Mouse (Mus musculus): ENCODE data around the gene Pou3f1.

- TF ChIP-seq EP300 (IDR thresholded peaks at IDR 0.05), result no peak
- TF ChIP-seq CTCF (IDR thresholded peaks at IDR 0.05), result no peak
Observed at GRCm38 (mm10) chr4:124643859-124644258, 12.7 kb upstream of the Pou3f1 start.
